Mouse (Mus musculus) brain, embryonic 14.5 days (tissue): ENCODE measurements at regions not wholly inside any gene's neighbourhood (a gene's known extent, or its start where the extent isn't known, plus 50 kb on each side); places are given as distances from the start of the nearest gene placed in this dataset.

ENCODE experiments used
- CTCF ChIP-seq: fragments of 200-500 bp; IDR thresholded peaks from 2 replicates; pipeline ENCODE4 v1.5.1; 2012; ENCODE audit warnings: inconsistent platforms, mild to moderate bottlenecking, moderate library complexity, borderline replicate concordance; ENCODE audit not compliant: insufficient read depth, insufficient read length; ENCODE audit errors: extremely low read depth
- POLR2A ChIP-seq: fragments of 200-500 bp; IDR thresholded peaks from 2 replicates; pipeline ENCODE4 v1.6.1; 2012; ENCODE audit warnings: mild to moderate bottlenecking, inconsistent platforms, borderline replicate concordance; ENCODE audit not compliant: poor library complexity, insufficient read depth, insufficient read length, severe bottlenecking; ENCODE audit errors: extremely low read depth

DNA sequence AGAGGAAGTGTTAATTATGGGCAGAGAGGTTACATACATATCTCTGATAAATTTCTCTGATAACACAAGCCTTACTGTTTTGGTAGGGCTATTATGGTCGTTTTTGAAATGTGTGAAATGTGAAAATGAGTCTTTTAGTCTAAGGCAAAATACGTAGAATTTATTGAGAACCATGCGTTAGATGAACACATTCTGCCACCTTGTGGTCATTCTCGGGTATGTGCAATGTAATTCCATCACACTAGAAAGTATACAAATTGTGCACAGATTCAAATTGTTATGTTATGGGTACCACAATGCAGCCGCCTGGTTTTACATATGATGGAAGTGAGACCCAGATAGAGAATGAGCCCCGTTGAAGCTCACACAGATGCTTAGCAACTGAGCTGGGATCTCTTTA lies 138.7 kb downstream of the Cdr1 start:
- TF ChIP-seq POLR2A: no peak
- TF ChIP-seq CTCF: no peak
